Mouse (Mus musculus) small intestine, adult 2 months (tissue): ENCODE results near the gene Rpl18. TPM values are rescaled to one million over a fixed set of nuclear protein-coding genes. Genes with fewer than 3 reads are reported as not detected.

Source experiments
- H3K27ac ChIP-seq: fragments of 200-500 bp; 2 replicates; pipeline ENCODE4 v1.5.1; 2012; ENCODE audit warnings: low read depth, low read length, control low read depth, inconsistent platforms; ENCODE audit not compliant: insufficient read depth
- H3K27me3 ChIP-seq: fragments of 200-500 bp; 2 replicates; pipeline ENCODE4 v1.6.1; 2012; ENCODE audit warnings: mild to moderate bottlenecking, moderate library complexity, low read length, inconsistent platforms; ENCODE audit not compliant: control insufficient read depth, insufficient read depth
- H3K36me3 ChIP-seq: fragments of 200-500 bp; 2 replicates; pipeline ENCODE4 v1.6.1; 2012; ENCODE audit warnings: mild to moderate bottlenecking, low read length, control low read depth, inconsistent platforms; ENCODE audit not compliant: control insufficient read depth, insufficient read depth
- H3K4me1 ChIP-seq: fragments of 200-500 bp; 2 replicates; pipeline ENCODE4 v1.6.1; 2012; ENCODE audit warnings: low read length, inconsistent platforms, mixed read lengths; ENCODE audit not compliant: control insufficient read depth, insufficient read depth, insufficient read length
- H3K4me3 ChIP-seq: fragments of 200-500 bp; 2 replicates; pipeline ENCODE4 v1.5.1; 2012; ENCODE audit warnings: low read depth, mild to moderate bottlenecking, control low read depth, inconsistent platforms, low read length, moderate library complexity
- CTCF ChIP-seq: fragments of 200-500 bp; IDR thresholded peaks from 2 replicates; pipeline ENCODE4 v1.5.1; 2012; ENCODE audit warnings: low read depth, mild to moderate bottlenecking, control low read depth, inconsistent platforms, low read length, moderate library complexity, mixed read lengths; ENCODE audit not compliant: insufficient replicate concordance, insufficient read length; ENCODE audit errors: extremely low read depth
- POLR2A ChIP-seq: fragments of 200-500 bp; IDR thresholded peaks from 2 replicates; pipeline ENCODE4 v1.6.1; 2012; ENCODE audit warnings: low read depth, mild to moderate bottlenecking, control low read depth, inconsistent platforms, low read length, moderate library complexity
- WGBS: fragments of 180-500 bp; shearing (Covaris S2); methylation state at CpG from one replicate; pipeline ENCODE4 v1.1.7; 2018; 5-methylcytosine and 5-hydroxymethylcytosine counted together
- polyA plus RNA-seq: library from polyadenylated mRNA; depleted of rRNA; stranded (reverse); fragments of >200 nt; gene quantifications from 2 replicates; pipeline ENCODE4 v1.2.3, GENCODE M21; 2012

The Rpl18 gene
- polyA plus RNA-seq, 1 experiment: 1,370 TPM

DNA sequence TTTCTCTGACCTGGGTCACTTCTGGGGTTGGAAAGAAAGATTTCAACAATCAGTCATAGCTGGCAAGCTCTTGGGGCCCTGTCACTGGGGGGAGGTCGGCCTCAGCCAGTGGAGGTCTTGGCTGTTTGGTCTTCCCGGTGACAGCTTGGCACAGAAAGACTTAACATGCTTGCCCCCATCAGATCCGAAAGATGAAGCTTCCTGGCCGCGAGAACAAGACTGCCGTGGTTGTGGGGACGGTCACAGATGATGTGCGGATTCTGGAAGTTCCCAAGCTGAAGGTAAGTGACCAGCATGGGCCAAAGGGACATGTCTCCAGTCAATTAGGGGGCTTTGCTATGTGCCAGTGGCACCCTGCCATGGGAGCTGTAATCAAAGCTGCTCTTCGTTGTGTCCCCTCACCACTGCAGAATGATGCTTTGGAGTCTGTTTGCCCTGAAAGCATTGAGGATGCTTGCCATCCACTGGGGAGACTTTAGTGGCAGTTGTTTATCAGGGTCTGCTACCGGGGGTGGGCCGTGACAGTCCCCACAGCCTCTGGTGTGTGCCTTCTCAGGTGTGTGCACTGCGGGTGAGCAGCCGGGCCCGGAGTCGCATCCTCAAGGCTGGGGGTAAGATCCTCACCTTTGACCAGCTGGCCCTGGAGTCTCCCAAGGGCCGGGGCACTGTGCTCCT, 4.6 kb downstream of the Rpl18 start:
- Histone ChIP-seq H3K4me3 (peak overlapping the region; percentile 80), H3K27me3 (no peaks in the 10 kb centered on the region), H3K27ac (no peak overlapping the region), H3K4me1 (peaks cover 23% of the 10 kb centered on the region), H3K36me3 (peaks cover 28% of the 10 kb centered on the region)
- 39% methylated on average over 16 of the region's 16 CpGs for WGBS
- TF ChIP-seq CTCF: no peak
- no peak for TF ChIP-seq POLR2A

DNA sequence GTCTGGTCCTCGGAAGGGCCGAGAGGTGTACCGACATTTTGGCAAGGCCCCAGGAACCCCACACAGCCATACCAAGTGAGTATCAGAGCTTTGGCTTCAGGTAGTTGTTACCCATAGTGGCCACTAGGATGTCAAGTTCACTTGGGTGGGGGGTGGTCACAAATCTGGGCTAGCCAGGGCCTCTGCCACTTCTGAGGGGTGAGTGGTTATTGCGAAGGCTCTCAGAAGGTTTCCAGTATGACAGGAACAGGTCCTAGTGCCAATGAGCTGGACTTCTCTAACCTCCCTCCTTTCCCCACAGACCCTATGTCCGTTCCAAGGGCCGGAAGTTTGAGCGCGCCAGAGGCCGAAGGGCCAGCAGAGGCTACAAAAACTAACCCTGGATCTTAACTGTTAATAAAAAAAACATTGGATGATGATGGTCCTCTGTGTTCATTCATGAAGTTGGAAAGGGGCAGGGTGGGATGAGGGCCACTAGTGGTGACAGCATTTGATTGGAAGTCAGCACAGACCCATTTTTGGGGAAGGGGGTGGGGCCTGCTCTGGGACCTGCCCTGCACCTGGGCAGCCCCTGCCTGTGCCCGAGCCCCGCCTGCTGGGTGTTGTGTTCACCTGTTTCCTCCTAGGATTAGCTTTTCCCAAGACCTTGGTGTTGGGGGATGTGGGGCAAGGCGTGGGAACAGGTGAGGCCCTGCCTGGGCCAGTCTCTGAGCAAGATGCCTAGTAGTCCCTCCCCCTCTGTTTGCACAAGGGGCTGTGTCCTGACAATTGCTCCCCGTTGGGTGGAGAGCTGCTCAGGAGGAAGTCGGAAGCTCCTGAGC, 5.4 kb downstream of the Rpl18 start, which contains the start of gene Fam83e:
Gene Fam83e (plus strand): TSS at position 800 of the 821 bp plus-strand sequence.
- H3K4me1 ChIP-seq: peaks cover 22% of the 10 kb centered on the region
- no peaks in the 10 kb centered on the region for H3K27me3 ChIP-seq
- peaks cover 35% of the 10 kb centered on the region for H3K36me3 ChIP-seq
- peak within 1 kb of the TSS; percentile 79 for H3K27ac ChIP-seq
- WGBS: 30% methylated on average over 14 of the region's 14 CpGs
- TF ChIP-seq CTCF (peak; percentile 40; the same call in 1 of the 2 replicates), POLR2A (0 out of 2 replicates have a peak, but pooled peaks have one; percentile 83)
- peak within 1 kb of the TSS; percentile 80 for H3K4me3 ChIP-seq

DNA sequence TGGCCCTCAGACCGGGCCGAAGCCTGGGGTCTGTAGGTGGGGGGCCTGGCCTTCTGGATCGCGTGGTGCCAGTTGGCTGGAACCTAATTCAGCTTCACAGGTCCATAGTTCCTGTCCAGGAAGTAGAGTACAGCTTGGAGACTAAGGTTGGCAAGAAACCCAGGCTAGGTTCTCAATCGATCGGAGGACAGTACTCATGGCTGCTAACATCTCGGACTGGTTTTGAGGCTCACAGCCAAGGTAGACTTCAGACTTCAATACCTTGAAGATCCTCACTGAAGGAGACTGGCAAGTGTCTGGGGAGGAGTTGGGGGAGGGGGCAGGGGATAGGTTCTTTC, 5.9 kb downstream of the Rpl18 start:
- no peak for TF ChIP-seq CTCF
- TF ChIP-seq POLR2A: no peak; the same call in none of the 2 replicates
- 30% methylated on average over 7 of the region's 7 CpGs for whole genome bisulfite sequencing
- no peaks in the 10 kb centered on the region for H3K27me3 ChIP-seq
- H3K36me3 ChIP-seq: peaks cover 37% of the 10 kb centered on the region
- H3K4me1 ChIP-seq: peaks cover 21% of the 10 kb centered on the region
- peak overlapping the region; percentile 79 for H3K27ac ChIP-seq
- peak overlapping the region; percentile 65 for H3K4me3 ChIP-seq

DNA sequence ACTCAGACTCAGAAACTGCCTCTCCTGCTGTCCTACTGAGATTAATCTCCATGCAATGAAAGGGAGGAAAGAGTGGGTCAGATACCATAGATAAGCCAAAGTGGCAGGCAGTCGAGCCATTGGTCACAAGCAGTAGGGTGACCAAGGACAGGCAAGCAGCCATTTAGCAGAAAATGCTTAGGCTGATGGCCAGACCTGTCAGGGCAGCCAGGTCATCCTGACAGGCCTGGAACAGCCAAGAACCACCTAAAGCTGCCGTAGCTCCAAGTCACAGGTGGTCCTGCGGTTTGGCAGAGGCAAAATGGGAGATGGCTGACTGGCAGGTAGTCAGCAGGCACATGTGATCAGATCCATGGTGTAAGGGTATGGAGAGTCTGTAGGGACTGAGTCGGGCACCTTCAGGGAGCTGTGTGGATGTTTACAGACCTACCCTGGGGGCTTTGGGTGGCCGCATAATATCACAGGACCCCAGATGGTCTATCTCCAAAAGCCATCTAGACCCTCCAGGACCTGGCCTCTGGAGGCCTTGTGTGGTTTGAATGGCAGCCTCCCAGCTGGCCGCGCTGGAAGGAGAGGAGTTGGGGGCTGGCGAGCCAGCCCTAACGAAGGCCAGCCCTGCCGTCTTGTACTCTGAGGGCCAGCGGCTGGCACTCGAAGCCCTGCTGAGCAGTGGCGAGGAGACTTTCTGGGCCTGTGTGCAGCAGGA, 6.5 kb downstream of the Rpl18 start:
- 25% methylated on average over 13 of the region's 13 CpGs for WGBS
- Histone ChIP-seq H3K4me3 (peak overlapping the region; percentile 65), H3K4me1 (peaks cover 24% of the 10 kb centered on the region), H3K27ac (peak overlapping the region; percentile 79), H3K27me3 (no peaks in the 10 kb centered on the region), H3K36me3 (peaks cover 40% of the 10 kb centered on the region)
- TF ChIP-seq CTCF (no peak), POLR2A (no peak)

DNA sequence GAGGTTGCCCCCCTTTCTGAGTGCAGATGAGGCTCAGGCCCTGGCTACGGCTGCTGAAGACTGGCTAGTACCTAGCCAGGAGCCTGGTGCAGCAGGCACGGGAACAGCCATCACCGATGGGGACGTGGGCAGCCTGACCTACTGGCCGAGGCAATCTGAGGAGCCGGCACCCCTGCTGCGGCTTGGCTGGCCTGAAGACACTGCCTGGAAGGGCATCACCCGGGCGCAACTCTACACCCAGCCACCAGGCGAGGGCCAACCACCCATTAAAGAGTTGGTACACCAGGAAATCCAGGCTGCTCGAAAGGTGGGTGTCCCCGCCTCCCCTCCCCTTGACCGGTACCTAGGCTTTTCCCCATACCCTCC, 7.1 kb downstream of the Rpl18 start:
- WGBS: 31% methylated on average over 13 of the region's 13 CpGs
- Histone ChIP-seq H3K27ac (peak overlapping the region; percentile 79), H3K27me3 (no peaks in the 10 kb centered on the region), H3K4me1 (peaks cover 26% of the 10 kb centered on the region), H3K36me3 (peaks cover 45% of the 10 kb centered on the region), H3K4me3 (peak overlapping the region; percentile 65)
- TF ChIP-seq POLR2A: no peak
- no peak for TF ChIP-seq CTCF

DNA sequence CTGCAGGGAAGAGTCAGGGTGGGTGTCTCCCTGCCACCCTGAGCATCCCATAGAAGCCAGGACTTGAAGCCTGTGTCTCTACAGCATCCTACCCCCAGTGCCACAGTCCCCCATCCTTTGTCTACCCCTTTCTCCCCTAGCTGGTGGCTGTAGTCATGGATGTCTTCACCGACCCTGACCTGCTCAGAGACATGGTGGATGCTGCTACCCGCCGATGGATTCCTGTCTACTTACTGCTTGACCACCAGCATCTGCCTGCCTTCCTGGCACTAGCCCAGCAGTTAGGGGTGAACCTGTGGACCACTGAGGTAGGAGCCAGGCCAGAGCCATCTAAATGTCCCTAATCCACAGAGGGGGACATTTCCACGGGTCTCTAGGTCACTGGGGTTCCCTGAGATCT, 8.0 kb downstream of the Rpl18 start:
- no peak for TF ChIP-seq CTCF
- TF ChIP-seq POLR2A: no peak
- Histone ChIP-seq H3K36me3 (peaks cover 49% of the 10 kb centered on the region), H3K4me3 (peak overlapping the region; percentile 65), H3K4me1 (peaks cover 34% of the 10 kb centered on the region), H3K27me3 (no peaks in the 10 kb centered on the region), H3K27ac (peak overlapping the region; percentile 62)
- 81% methylated on average over 4 of the region's 4 CpGs for WGBS

DNA sequence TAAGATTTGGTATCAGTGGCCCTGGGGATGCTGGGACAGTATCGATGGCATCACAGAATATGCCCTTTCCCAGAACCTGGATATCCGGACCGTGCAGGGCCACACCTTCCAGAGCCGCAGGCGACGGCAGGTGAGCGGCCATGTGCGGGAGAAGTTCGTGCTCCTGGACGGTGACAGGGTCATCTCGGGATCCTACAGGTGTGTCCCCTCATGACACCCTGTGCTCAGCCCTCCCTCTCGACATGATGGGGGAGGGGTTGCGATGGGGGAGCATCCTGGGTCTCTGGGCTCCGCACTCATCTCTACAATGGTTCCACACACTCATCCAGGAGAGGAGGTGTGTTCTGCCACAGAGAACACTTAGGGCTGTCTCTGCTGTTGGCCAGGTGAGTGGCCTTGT, 8.5 kb downstream of the Rpl18 start:
- Histone ChIP-seq H3K27me3 (no peaks in the 10 kb centered on the region), H3K27ac (no peak overlapping the region), H3K36me3 (peaks cover 53% of the 10 kb centered on the region), H3K4me3 (no peak overlapping the region), H3K4me1 (peaks cover 37% of the 10 kb centered on the region)
- no peak for TF ChIP-seq CTCF
- no peak for TF ChIP-seq POLR2A
- 87% methylated on average over 14 of the region's 14 CpGs for WGBS
